Mouse (Mus musculus) heart, postnatal 0 days (tissue): ENCODE results near the gene Baiap2l2.

Experiments used
- CTCF ChIP-seq: IDR thresholded peaks from 2 replicates; pipeline ENCODE4 v1.5.1; 2016; ENCODE audit warnings: antibody characterized with exemption, control low read depth, low read depth
- EP300 ChIP-seq: IDR thresholded peaks from 2 replicates; pipeline ENCODE4 v1.6.1; 2016; ENCODE audit warnings: antibody characterized with exemption, low read depth

GRCm38 (mm10) chr15:79313848-79314369 is 28.6 kb upstream of the Baiap2l2 start:
- TF ChIP-seq CTCF = no peak
- no peak for TF ChIP-seq EP300
